Mouse (Mus musculus): ENCODE results near the gene Otx2. TPM values are rescaled to one million over a fixed set of nuclear protein-coding genes. Genes with fewer than 3 reads are reported as not detected.

The Otx2 gene
- polyA plus RNA-seq, 1 experiment from 2014 or later: not detected

GRCm38 (mm10) chr14:48670761-48671479, 2.7 kb downstream of the Otx2 start:
- Histone ChIP-seq H3K4me3 (ENCODE audit: low read depth, low read length) (no peak overlapping the region), H3K9ac (ENCODE audit: low read depth, low read length) (no peak overlapping the region), H3K27me3 (ENCODE audit: control insufficient read depth, insufficient read depth, low read depth, low read length) (peaks cover 89% of the 10 kb centered on the region), H3K27ac (ENCODE audit: low read length) (no peak overlapping the region), H3K4me1 (ENCODE audit: control insufficient read depth, low read depth, low read length) (no peaks in the 10 kb centered on the region), H3K4me2 (ENCODE audit: low read depth, low read length) (no peak overlapping the region), H3K36me3 (ENCODE audit: control insufficient read depth, insufficient read depth) (no peaks in the 10 kb centered on the region), H3K9me3 (replicated peaks; ENCODE audit: control insufficient read depth, low read length) (no peaks in the 10 kb centered on the region)
- ATAC-seq (ENCODE audit: low read depth): no peak
- 27% methylated on average over 4 of the region's 4 CpGs for WGBS (ENCODE audit: insufficient replicate concordance)

GRCm38 (mm10) chr14:48670258-48670630, 3.4 kb downstream of the Otx2 start:
- Histone ChIP-seq H3K9ac (ENCODE audit: low read depth, low read length) (no peak overlapping the region), H3K4me3 (ENCODE audit: low read depth, low read length) (no peak overlapping the region), H3K27ac (ENCODE audit: low read length) (no peak overlapping the region), H3K36me3 (ENCODE audit: control insufficient read depth, insufficient read depth) (no peaks in the 10 kb centered on the region), H3K4me2 (ENCODE audit: low read depth, low read length) (no peak overlapping the region), H3K27me3 (ENCODE audit: control insufficient read depth, insufficient read depth, low read depth, low read length) (peaks cover 96% of the 10 kb centered on the region), H3K9me3 (replicated peaks; ENCODE audit: control insufficient read depth, low read length) (no peaks in the 10 kb centered on the region), H3K4me1 (ENCODE audit: control insufficient read depth, low read depth, low read length) (no peaks in the 10 kb centered on the region)
- ATAC-seq (ENCODE audit: low read depth): no peak
- 5% methylated on average over 3 of the region's 3 CpGs for WGBS (ENCODE audit: insufficient replicate concordance)

GRCm38 (mm10) chr14:48669541-48670257, 3.9 kb downstream of the Otx2 start:
- no peak overlapping the region for H3K4me3 ChIP-seq (ENCODE audit: low read depth, low read length)
- no peak overlapping the region for H3K9ac ChIP-seq (ENCODE audit: low read depth, low read length)
- H3K36me3 ChIP-seq (ENCODE audit: control insufficient read depth, insufficient read depth): no peaks in the 10 kb centered on the region
- ATAC-seq (ENCODE audit: low read depth): no peak
- H3K27ac ChIP-seq (ENCODE audit: low read length): no peak overlapping the region
- 1% methylated on average over 18 of the region's 18 CpGs for WGBS (ENCODE audit: insufficient replicate concordance)
- H3K9me3 ChIP-seq (replicated peaks; ENCODE audit: control insufficient read depth, low read length): no peaks in the 10 kb centered on the region
- peaks cover 97% of the 10 kb centered on the region for H3K27me3 ChIP-seq (ENCODE audit: control insufficient read depth, insufficient read depth, low read depth, low read length)
- no peak overlapping the region for H3K4me2 ChIP-seq (ENCODE audit: low read depth, low read length)
- H3K4me1 ChIP-seq (ENCODE audit: control insufficient read depth, low read depth, low read length): no peaks in the 10 kb centered on the region

GRCm38 (mm10) chr14:48668761-48669303, 4.8 kb downstream of the Otx2 start:
- peaks cover 95% of the 10 kb centered on the region for H3K27me3 ChIP-seq (ENCODE audit: control insufficient read depth, insufficient read depth, low read depth, low read length)
- no peak overlapping the region for H3K4me3 ChIP-seq (ENCODE audit: low read depth, low read length)
- H3K9ac ChIP-seq (ENCODE audit: low read depth, low read length): no peak overlapping the region
- H3K36me3 ChIP-seq (ENCODE audit: control insufficient read depth, insufficient read depth): no peaks in the 10 kb centered on the region
- no peaks in the 10 kb centered on the region for H3K4me1 ChIP-seq (ENCODE audit: control insufficient read depth, low read depth, low read length)
- 2% methylated on average over 29 of the region's 29 CpGs for WGBS (ENCODE audit: insufficient replicate concordance)
- H3K9me3 ChIP-seq (replicated peaks; ENCODE audit: control insufficient read depth, low read length): no peaks in the 10 kb centered on the region
- no peak overlapping the region for H3K4me2 ChIP-seq (ENCODE audit: low read depth, low read length)
- no peak overlapping the region for H3K27ac ChIP-seq (ENCODE audit: low read length)
- no peak for ATAC-seq (ENCODE audit: low read depth)

GRCm38 (mm10) chr14:48668051-48668481, 5.6 kb downstream of the Otx2 start:
- no peaks in the 10 kb centered on the region for H3K36me3 ChIP-seq (ENCODE audit: control insufficient read depth, insufficient read depth)
- ATAC-seq (ENCODE audit: low read depth): no peak
- 3% methylated on average over 11 of the region's 11 CpGs for WGBS (ENCODE audit: insufficient replicate concordance)

GRCm38 (mm10) chr14:48667396-48667795, 6.2 kb downstream of the Otx2 start:
- 3% methylated on average over 12 of the region's 12 CpGs for WGBS (ENCODE audit: insufficient replicate concordance)
- Histone ChIP-seq H3K9ac (ENCODE audit: low read depth, low read length) (no peak overlapping the region), H3K4me2 (ENCODE audit: low read depth, low read length) (no peak overlapping the region)

More at GRCm38 (mm10) chr14:48668051-48668481, 5.6 kb downstream of the Otx2 start:
- H3K9ac ChIP-seq (ENCODE audit: low read depth, low read length): no peak overlapping the region
- H3K27ac ChIP-seq (ENCODE audit: low read length): no peak overlapping the region
- no peaks in the 10 kb centered on the region for H3K9me3 ChIP-seq (replicated peaks; ENCODE audit: control insufficient read depth, low read length)
- no peak overlapping the region for H3K4me2 ChIP-seq (ENCODE audit: low read depth, low read length)
- H3K4me3 ChIP-seq (ENCODE audit: low read depth, low read length): no peak overlapping the region
- peaks cover 93% of the 10 kb centered on the region for H3K27me3 ChIP-seq (ENCODE audit: control insufficient read depth, insufficient read depth, low read depth, low read length)
- no peaks in the 10 kb centered on the region for H3K4me1 ChIP-seq (ENCODE audit: control insufficient read depth, low read depth, low read length)

GRCm38 (mm10) chr14:48666771-48667170, 6.8 kb downstream of the Otx2 start:
- peaks cover 96% of the 10 kb centered on the region for H3K27me3 ChIP-seq (ENCODE audit: control insufficient read depth, insufficient read depth, low read depth, low read length)
- ATAC-seq (ENCODE audit: low read depth): no peak
- H3K4me1 ChIP-seq (ENCODE audit: control insufficient read depth, low read depth, low read length): no peaks in the 10 kb centered on the region
- no peak overlapping the region for H3K27ac ChIP-seq (ENCODE audit: low read length)
- no peak overlapping the region for H3K4me3 ChIP-seq (ENCODE audit: low read depth, low read length)
- no peak overlapping the region for H3K9ac ChIP-seq (ENCODE audit: low read depth, low read length)
- no peak overlapping the region for H3K4me2 ChIP-seq (ENCODE audit: low read depth, low read length)
- H3K9me3 ChIP-seq (replicated peaks; ENCODE audit: control insufficient read depth, low read length): no peaks in the 10 kb centered on the region
- WGBS (ENCODE audit: insufficient replicate concordance): 2% methylated on average over 19 of the region's 19 CpGs
- no peaks in the 10 kb centered on the region for H3K36me3 ChIP-seq (ENCODE audit: control insufficient read depth, insufficient read depth)

More at GRCm38 (mm10) chr14:48667396-48667795, 6.2 kb downstream of the Otx2 start:
- Histone ChIP-seq H3K9me3 (replicated peaks; ENCODE audit: control insufficient read depth, low read length) (no peaks in the 10 kb centered on the region), H3K4me1 (ENCODE audit: control insufficient read depth, low read depth, low read length) (no peaks in the 10 kb centered on the region), H3K36me3 (ENCODE audit: control insufficient read depth, insufficient read depth) (no peaks in the 10 kb centered on the region), H3K4me3 (ENCODE audit: low read depth, low read length) (no peak overlapping the region), H3K27ac (ENCODE audit: low read length) (no peak overlapping the region), H3K27me3 (ENCODE audit: control insufficient read depth, insufficient read depth, low read depth, low read length) (peaks cover 93% of the 10 kb centered on the region)
- no peak for ATAC-seq (ENCODE audit: low read depth)

- WGBS (ENCODE audit: insufficient replicate concordance): 1% methylated on average over 52 of the region's 52 CpGs
- H3K27ac ChIP-seq (ENCODE audit: low read length): no peak overlapping the region
- no peak overlapping the region for H3K4me3 ChIP-seq (ENCODE audit: low read depth, low read length)
- H3K9ac ChIP-seq (ENCODE audit: low read depth, low read length): no peak overlapping the region
- peaks cover 96% of the 10 kb centered on the region for H3K27me3 ChIP-seq (ENCODE audit: control insufficient read depth, insufficient read depth, low read depth, low read length)
- no peaks in the 10 kb centered on the region for H3K9me3 ChIP-seq (replicated peaks; ENCODE audit: control insufficient read depth, low read length)
- H3K4me2 ChIP-seq (ENCODE audit: low read depth, low read length): no peak overlapping the region
- ATAC-seq (ENCODE audit: low read depth): no peak
- no peaks in the 10 kb centered on the region for H3K36me3 ChIP-seq (ENCODE audit: control insufficient read depth, insufficient read depth)
- no peaks in the 10 kb centered on the region for H3K4me1 ChIP-seq (ENCODE audit: control insufficient read depth, low read depth, low read length)
Measured at GRCm38 (mm10) chr14:48665816-48666661, 7.6 kb downstream of the Otx2 start.

Data from liver, embryonic 16.5 days (tissue).